In the genomic region with DNA sequence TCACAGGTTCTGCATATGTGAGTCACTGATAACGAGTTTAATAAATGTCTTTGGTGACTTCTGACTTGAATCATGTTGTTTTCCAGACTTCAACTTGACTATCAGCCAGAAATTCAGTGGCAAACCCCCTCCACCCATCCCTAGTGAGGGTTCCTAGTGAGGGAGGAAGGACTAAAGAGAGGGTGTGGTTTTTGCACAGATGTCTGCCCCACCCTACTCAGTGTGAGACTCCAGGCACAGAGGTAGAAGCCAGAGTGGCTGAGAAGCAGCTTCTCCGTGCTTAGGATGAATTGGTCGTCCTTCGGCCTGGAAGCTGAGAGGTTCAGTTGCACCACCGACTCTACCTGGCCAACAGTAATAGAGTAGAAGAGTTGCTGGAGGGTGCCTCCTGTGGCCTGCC, we compare ENCODE assay signal across 22 mouse cellular contexts. TPM values are rescaled to one million over a fixed set of nuclear protein-coding genes. Genes with fewer than 3 reads are reported as not detected.
DNase-seq lines count a peak whose midpoint lies in the region; ATAC-seq and TF ChIP-seq lines count a peak whose summit lies in the region.
"Had no signal": no experiment of that assay in that cellular context is flagged by ENCODE, and none has a peak within 500 bp of the region (broad histone marks: within the 10 kb centered on the region; RNA-seq: fewer than 3 reads in every experiment).

No protein-coding gene starts in this region.

- intact Hi-C loops in heart, postnatal 14 days (cut with DNase I) = no loop called here

- no peaks in the 10 kb centered on the region for H3K36me3 ChIP-seq in ES-Bruce4 (ENCODE audit: control insufficient read depth, insufficient read depth, low read length, poor library complexity, severe bottlenecking)
- no peaks in the 10 kb centered on the region for H3K36me3 ChIP-seq in liver, embryonic 15.5 days (replicated peaks)
- no peaks in the 10 kb centered on the region for H3K36me3 ChIP-seq in hindbrain, embryonic 10.5 days
- H3K36me3 ChIP-seq: forebrain, embryonic 10.5 days; limb, embryonic 15.5 days; midbrain, embryonic 15.5 days had no signal

- DNase-seq in c-Kit-positive CD71-positive TER-119-positive erythroid progenitor cells, embryonic 14.5 days (ENCODE audit: low spot score) = peak; percentile 9
- peak; percentile 54 to 79 for DNase-seq in thymus, adult 18-20 months
- DNase-seq in layer of hippocampus, postnatal 14 days (ENCODE audit: low spot score in 2 of 2) = no peak
- DNase-seq in hindbrain, embryonic 10.5 days (ENCODE audit: low spot score) = no peak
- no peak for DNase-seq in heart, postnatal 14 days
- no peak for DNase-seq in frontal cortex, adult 2 months (ENCODE audit: extremely low spot score in 1 of 2, low spot score in 1 of 2)
- DNase-seq: adrenal gland, adult 8-10 months; cerebellum, postnatal 10 days; heart, adult 18-20 months; lung, postnatal 36 days had no signal

- WGBS in liver, embryonic 15.5 days (ENCODE audit: insufficient replicate concordance) = 46% methylated on average over 5 of the region's 5 CpGs
- WGBS in hindbrain, embryonic 10.5 days = 79% methylated on average over 5 of the region's 5 CpGs

- 0 out of 2 replicates have a peak, but pooled peaks have one; percentile 50 for TF ChIP-seq EP300 in ES-Bruce4 (IDR thresholded peaks at IDR 0.05; ENCODE audit: insufficient read depth, low read depth, low read length)

- H3K9ac ChIP-seq in ES-Bruce4 (ENCODE audit: low read depth, poor library complexity, severe bottlenecking) = peak overlapping the region; percentile 1; the same call in 1 of the 2 replicates
- H3K9ac ChIP-seq in liver, embryonic 15.5 days = no peak overlapping the region
- H3K9ac ChIP-seq: limb, embryonic 15.5 days; midbrain, embryonic 15.5 days had no signal

- H3K27ac ChIP-seq in ES-Bruce4 (ENCODE audit: insufficient read depth, low read length) = peak overlapping the region; percentile 97
- no peak overlapping the region for H3K27ac ChIP-seq in liver, embryonic 15.5 days (replicated peaks)
- no peak overlapping the region for H3K27ac ChIP-seq in hindbrain, embryonic 10.5 days
- H3K27ac ChIP-seq: forebrain, embryonic 10.5 days; layer of hippocampus, adult 2 months; limb, embryonic 15.5 days; midbrain, embryonic 15.5 days had no signal

- TF ChIP-seq POLR2A in ES-Bruce4 (IDR thresholded peaks at IDR 0.05; ENCODE audit: insufficient read depth, low read length) = no peak

- TF ChIP-seq CTCF in ES-Bruce4 (IDR thresholded peaks at IDR 0.05; ENCODE audit: low read depth, low read length) = no peak

- H3K9me3 ChIP-seq in ES-Bruce4 (replicated peaks; ENCODE audit: control insufficient read depth, insufficient read depth, low read length, poor library complexity, severe bottlenecking) = no peaks in the 10 kb centered on the region
- H3K9me3 ChIP-seq in liver, embryonic 15.5 days (replicated peaks) = no peaks in the 10 kb centered on the region
- H3K9me3 ChIP-seq in hindbrain, embryonic 10.5 days = no peaks in the 10 kb centered on the region
- H3K9me3 ChIP-seq: forebrain, embryonic 10.5 days; limb, embryonic 15.5 days; midbrain, embryonic 15.5 days had no signal

- H3K4me3 ChIP-seq in ES-Bruce4 (ENCODE audit: low read depth, low read length) = no peak overlapping the region
- H3K4me3 ChIP-seq in liver, embryonic 15.5 days (replicated peaks) = no peak overlapping the region
- H3K4me3 ChIP-seq in hindbrain, embryonic 10.5 days = no peak overlapping the region
- H3K4me3 ChIP-seq: forebrain, embryonic 10.5 days; layer of hippocampus, adult 2 months; limb, embryonic 15.5 days; midbrain, embryonic 15.5 days had no signal

- H3K27me3 ChIP-seq in ES-Bruce4 (ENCODE audit: control insufficient read depth, insufficient read depth, low read length, poor library complexity, severe bottlenecking) = no peaks in the 10 kb centered on the region
- H3K27me3 ChIP-seq in liver, embryonic 15.5 days = no peaks in the 10 kb centered on the region
- no peaks in the 10 kb centered on the region for H3K27me3 ChIP-seq in hindbrain, embryonic 10.5 days (ENCODE audit: insufficient read depth, poor library complexity, severe bottlenecking)
- H3K27me3 ChIP-seq: limb, embryonic 15.5 days; midbrain, embryonic 15.5 days; Patski had no signal

- peaks cover 8% of the 10 kb centered on the region for H3K4me1 ChIP-seq in ES-Bruce4 (ENCODE audit: control insufficient read depth, insufficient read depth, low read length)
- H3K4me1 ChIP-seq in liver, embryonic 15.5 days (replicated peaks) = peaks cover 14% of the 10 kb centered on the region
- H3K4me1 ChIP-seq in hindbrain, embryonic 10.5 days (replicated peaks) = no peaks in the 10 kb centered on the region
- H3K4me1 ChIP-seq: forebrain, embryonic 10.5 days; limb, embryonic 15.5 days; midbrain, embryonic 15.5 days had no signal

- peak; percentile 71 for ATAC-seq in liver, embryonic 15.5 days (ENCODE audit: insufficient read depth)
- ATAC-seq: Patski had no signal

- H3K4me2 ChIP-seq in liver, embryonic 15.5 days = no peak overlapping the region
- H3K4me2 ChIP-seq: limb, embryonic 15.5 days; midbrain, embryonic 15.5 days had no signal

RNA-seq across cellular contexts. Expression of a gene that starts 35.9 kb away (rescaled TPM):
- not detected in 2 replicates for polyA plus RNA-seq in ES-Bruce4 (2011; ENCODE audit: insufficient read depth, insufficient read length, low read depth, missing spikeins)
- 0.22 and 1.1 TPM in 2 replicates for polyA plus RNA-seq in liver, embryonic 15.5 days (2015; fragmentation: Nextera tagmentation; extraction: Ambion mirVana)
- not detected for total RNA-seq in layer of hippocampus, postnatal 14 days (2021)
- polyA plus RNA-seq in hindbrain, embryonic 10.5 days (2016; fragmentation: Nextera tagmentation; extraction: Ambion mirVana) = not detected in 2 replicates
- not detected for total RNA-seq in heart, postnatal 14 days (2021)
- polyA plus RNA-seq in frontal cortex, adult 2 months (2012; rRNA removed) = 0.16 TPM in 1 of 2 replicates, not detected in the other
- total RNA-seq: adrenal gland, adult 8-10 months; heart, adult 18-20 months; heart, postnatal 25 days; layer of hippocampus, adult 2 months; left cerebral cortex, adult 8-10 months had no signal
- polyA plus RNA-seq: embryonic facial prominence, embryonic 11.5 days; forebrain, embryonic 10.5 days; kidney, embryonic 14.5 days; limb, embryonic 15.5 days; midbrain, embryonic 15.5 days; neural tube, embryonic 14.5 days; Patski had no signal

RNA-seq across cellular contexts. Expression of a gene that starts 47.8 kb away (rescaled TPM):
- polyA plus RNA-seq in ES-Bruce4 (2011; ENCODE audit: insufficient read depth, insufficient read length, low read depth, missing spikeins) = 4.0 and 5.7 TPM in 2 replicates
- polyA plus RNA-seq in liver, embryonic 15.5 days (2015; fragmentation: Nextera tagmentation; extraction: Ambion mirVana) = 0.48 and 0.59 TPM in 2 replicates
- 10 to 100 TPM; 61.1 to 62.1 TPM for total RNA-seq in layer of hippocampus, postnatal 14 days (2021)
- polyA plus RNA-seq in hindbrain, embryonic 10.5 days (2016; fragmentation: Nextera tagmentation; extraction: Ambion mirVana) = 13.4 and 13.9 TPM in 2 replicates
- 1 to 10 TPM; 2.7 to 6.6 TPM for total RNA-seq in heart, postnatal 14 days (2021)
- polyA plus RNA-seq in frontal cortex, adult 2 months (2012; rRNA removed) = 76.3 and 108 TPM in 2 replicates

Comparison
In these comparisons a context has a peak if more than half of its experiments do, and no peak if none do; other contexts are left out.
1. DNase-seq: peak in c-Kit-positive CD71-positive TER-119-positive erythroid progenitor cells, embryonic 14.5 days (single experiment) and thymus, adult 18-20 months (2 of 2); none in layer of hippocampus, postnatal 14 days (0 of 2), hindbrain, embryonic 10.5 days (single experiment), heart, postnatal 14 days (0 of 2) and frontal cortex, adult 2 months (0 of 2).